Mouse (Mus musculus) left cerebral cortex, postnatal 25 days (tissue): ENCODE results near the gene Serpinb5. TPM values are rescaled to one million over a fixed set of nuclear protein-coding genes. Genes with fewer than 3 reads are reported as not detected.

Source experiments
- total RNA-seq, 2 experiments: library from RNA; stranded (reverse); gene quantifications; 2 replicates each; pipeline ENCODE4 v1.2.3; 2021

Gene Serpinb5
- total RNA-seq, 2 experiments from 2014 or later: 0.23 TPM; not detected in 1

Other genes starting within 250 kb of the Serpinb5 start
- 10 to 100 TPM; 15.5 to 16.1 TPM for gene Bcl2, start 146.9 kb upstream of the Serpinb5 start, total RNA-seq
- gene Kdsr, start 101.4 kb upstream of the Serpinb5 start, total RNA-seq: 10 to 100 TPM; 24.4 to 25.9 TPM
- gene Vps4b, start 64.4 kb upstream of the Serpinb5 start, total RNA-seq: 10 to 100 TPM; 51.5 to 56.4 TPM
- not detected for gene Serpinb12, start 73.3 kb downstream of the Serpinb5 start, total RNA-seq
- not detected for gene Serpinb13, start 119.8 kb downstream of the Serpinb5 start, total RNA-seq
- not detected for gene Serpinb3a, start 191.1 kb downstream of the Serpinb5 start, total RNA-seq
- gene Serpinb3d, start 222.3 kb downstream of the Serpinb5 start, total RNA-seq: not detected